Mouse (Mus musculus) neural tube, embryonic 14.5 days (tissue): ENCODE measurements around the gene Sspo. TPM values are rescaled to one million over a fixed set of nuclear protein-coding genes. Genes with fewer than 3 reads are reported as not detected.

ENCODE experiments used
- ATAC-seq: fragments of 200-750 bp; cut with Nextera tagmentation; 2 replicates; pipeline ENCODE4 v1.8.0; 2017; ENCODE audit warnings: low read depth, mild to moderate bottlenecking, moderate TSS enrichment, moderate library complexity
- H3K27ac ChIP-seq: fragments of 300-500 bp; sonication (generic); 2 replicates; pipeline ENCODE4 v1.5.1; 2014; ENCODE audit warnings: low read depth, mild to moderate bottlenecking, control low read depth, low read length, moderate library complexity, mixed read lengths
- H3K27me3 ChIP-seq: fragments of 300-500 bp; sonication (generic); 2 replicates; pipeline ENCODE4 v1.6.1; 2014; ENCODE audit warnings: low read length; ENCODE audit not compliant: control insufficient read depth, insufficient read depth
- H3K36me3 ChIP-seq: fragments of 300-500 bp; sonication (generic); 2 replicates; pipeline ENCODE4 v1.6.1; 2014; ENCODE audit warnings: low read length, mixed read lengths; ENCODE audit not compliant: control insufficient read depth, insufficient read depth
- H3K4me1 ChIP-seq: fragments of 300-500 bp; sonication (generic); 2 replicates; pipeline ENCODE4 v1.6.1; 2014; ENCODE audit warnings: low read length; ENCODE audit not compliant: control insufficient read depth, insufficient read depth
- H3K4me2 ChIP-seq: fragments of 300-500 bp; sonication (generic); 2 replicates; pipeline ENCODE4 v1.6.1; 2014; ENCODE audit warnings: mild to moderate bottlenecking, low read depth, low read length, control low read depth
- H3K4me3 ChIP-seq: fragments of 300-500 bp; sonication (generic); 2 replicates; pipeline ENCODE4 v1.5.1; 2014; ENCODE audit warnings: low read depth, low read length, control low read depth, mixed read lengths
- H3K9ac ChIP-seq: fragments of 300-500 bp; sonication (generic); replicated peaks from 2 replicates; pipeline ENCODE4 v1.6.1; 2014; ENCODE audit warnings: low read depth, mild to moderate bottlenecking, control low read depth, low read length, mixed read lengths
- H3K9me3 ChIP-seq: fragments of 300-500 bp; sonication (generic); 2 replicates; pipeline ENCODE4 v1.6.1; 2016; ENCODE audit warnings: low read length; ENCODE audit not compliant: control insufficient read depth
- WGBS: fragments of 180-500 bp; shearing (Covaris S2); extraction: QIAGEN DNeasy Blood & Tissue Kit; methylation state at CpG from one replicate; pipeline ENCODE4 v1.1.7; 2014; 5-methylcytosine and 5-hydroxymethylcytosine counted together
- polyA plus RNA-seq: library from polyadenylated mRNA; unstranded; fragments of >200 nt; fragmentation: Nextera tagmentation; extraction: Ambion mirVana; gene quantifications from 2 replicates; pipeline ENCODE4 v1.2.1, GENCODE M21; 2014

Sspo gene
- polyA plus RNA-seq, 1 experiment from 2014 or later = 0.16 TPM

- WGBS = 49% methylated on average over 5 of the region's 5 CpGs
- no peak for ATAC-seq
- Histone ChIP-seq H3K27me3 (no peaks in the 10 kb centered on the region), H3K9ac (no peak overlapping the region), H3K4me2 (no peak overlapping the region), H3K4me1 (peaks cover 15% of the 10 kb centered on the region), H3K4me3 (no peak overlapping the region), H3K27ac (no peak overlapping the region), H3K9me3 (no peaks in the 10 kb centered on the region), H3K36me3 (peaks cover 17% of the 10 kb centered on the region; the same call in 1 of the 2 replicates)
Observed at GRCm38 (mm10) chr6:48539860-48540259, 91.8 kb downstream of the Sspo start.

- H3K9me3 ChIP-seq = no peaks in the 10 kb centered on the region
- peaks cover 15% of the 10 kb centered on the region for H3K4me1 ChIP-seq
- H3K27me3 ChIP-seq = no peaks in the 10 kb centered on the region
- no peak overlapping the region for H3K4me2 ChIP-seq
- no peak overlapping the region for H3K27ac ChIP-seq
- no peak for ATAC-seq
- 73% methylated on average over 3 of the region's 3 CpGs for WGBS
- peaks cover 17% of the 10 kb centered on the region; the same call in 1 of the 2 replicates for H3K36me3 ChIP-seq
- no peak overlapping the region for H3K9ac ChIP-seq
- H3K4me3 ChIP-seq = no peak overlapping the region
Observed at GRCm38 (mm10) chr6:48540721-48541120, 92.7 kb downstream of the Sspo start.

GRCm38 (mm10) chr6:48541560-48542450 lies 93.8 kb downstream of the Sspo start:
- Histone ChIP-seq H3K4me2 (no peak overlapping the region), H3K4me1 (peaks cover 13% of the 10 kb centered on the region), H3K27ac (no peak overlapping the region), H3K4me3 (no peak overlapping the region), H3K36me3 (peaks cover 17% of the 10 kb centered on the region; the same call in 1 of the 2 replicates), H3K9me3 (no peaks in the 10 kb centered on the region), H3K27me3 (no peaks in the 10 kb centered on the region), H3K9ac (no peak overlapping the region)
- no peak for ATAC-seq
- 38% methylated on average over 7 of the region's 7 CpGs for WGBS

GRCm38 (mm10) chr6:48542631-48543030 lies 94.6 kb downstream of the Sspo start:
- Histone ChIP-seq H3K9me3 (no peaks in the 10 kb centered on the region), H3K27me3 (no peaks in the 10 kb centered on the region), H3K4me1 (peaks cover 10% of the 10 kb centered on the region), H3K36me3 (peaks cover 17% of the 10 kb centered on the region; the same call in 1 of the 2 replicates), H3K27ac (no peak overlapping the region), H3K9ac (no peak overlapping the region), H3K4me3 (no peak overlapping the region), H3K4me2 (no peak overlapping the region)
- no peak for ATAC-seq
- 85% methylated on average over 3 of the region's 3 CpGs for WGBS

GRCm38 (mm10) chr6:48545251-48545650 lies 97.2 kb downstream of the Sspo start:
- no peaks in the 10 kb centered on the region for H3K9me3 ChIP-seq
- H3K36me3 ChIP-seq = peaks cover 17% of the 10 kb centered on the region; the same call in 1 of the 2 replicates
- no peaks in the 10 kb centered on the region for H3K27me3 ChIP-seq
- no peak overlapping the region for H3K4me2 ChIP-seq
- no peak overlapping the region for H3K4me3 ChIP-seq
- no peak overlapping the region for H3K9ac ChIP-seq
- 84% methylated on average over 5 of the region's 5 CpGs for WGBS
- H3K4me1 ChIP-seq = no peaks in the 10 kb centered on the region
- ATAC-seq = no peak
- no peak overlapping the region for H3K27ac ChIP-seq

- ATAC-seq = no peak
- Histone ChIP-seq H3K4me1 (no peaks in the 10 kb centered on the region), H3K36me3 (peaks cover 7% of the 10 kb centered on the region; the same call in 1 of the 2 replicates), H3K27me3 (no peaks in the 10 kb centered on the region), H3K9ac (no peak overlapping the region), H3K9me3 (no peaks in the 10 kb centered on the region), H3K27ac (no peak overlapping the region), H3K4me3 (no peak overlapping the region), H3K4me2 (no peak overlapping the region)
- 44% methylated on average over 1 of the region's 1 CpGs for WGBS
Observed at GRCm38 (mm10) chr6:48546271-48546670, 98.2 kb downstream of the Sspo start.

GRCm38 (mm10) chr6:48546858-48547257 lies 98.8 kb downstream of the Sspo start:
- Histone ChIP-seq H3K4me2 (no peak overlapping the region), H3K27ac (no peak overlapping the region), H3K27me3 (no peaks in the 10 kb centered on the region), H3K36me3 (peaks cover 4% of the 10 kb centered on the region; the same call in 1 of the 2 replicates), H3K9me3 (no peaks in the 10 kb centered on the region), H3K4me3 (no peak overlapping the region), H3K9ac (no peak overlapping the region), H3K4me1 (no peaks in the 10 kb centered on the region)
- ATAC-seq = no peak
- WGBS = 74% methylated on average over 4 of the region's 4 CpGs

GRCm38 (mm10) chr6:48548314-48548713 lies 100.3 kb downstream of the Sspo start:
- no peak for ATAC-seq
- H3K9me3 ChIP-seq = no peaks in the 10 kb centered on the region
- no peaks in the 10 kb centered on the region for H3K36me3 ChIP-seq
- H3K4me1 ChIP-seq = no peaks in the 10 kb centered on the region
- no peak overlapping the region for H3K4me3 ChIP-seq
- H3K4me2 ChIP-seq = no peak overlapping the region
- WGBS = 91% methylated on average over 6 of the region's 6 CpGs
- H3K27ac ChIP-seq = no peak overlapping the region
- no peaks in the 10 kb centered on the region for H3K27me3 ChIP-seq
- no peak overlapping the region for H3K9ac ChIP-seq
